ENCODE assay signal across 9 mouse cellular contexts in the genomic region with DNA sequence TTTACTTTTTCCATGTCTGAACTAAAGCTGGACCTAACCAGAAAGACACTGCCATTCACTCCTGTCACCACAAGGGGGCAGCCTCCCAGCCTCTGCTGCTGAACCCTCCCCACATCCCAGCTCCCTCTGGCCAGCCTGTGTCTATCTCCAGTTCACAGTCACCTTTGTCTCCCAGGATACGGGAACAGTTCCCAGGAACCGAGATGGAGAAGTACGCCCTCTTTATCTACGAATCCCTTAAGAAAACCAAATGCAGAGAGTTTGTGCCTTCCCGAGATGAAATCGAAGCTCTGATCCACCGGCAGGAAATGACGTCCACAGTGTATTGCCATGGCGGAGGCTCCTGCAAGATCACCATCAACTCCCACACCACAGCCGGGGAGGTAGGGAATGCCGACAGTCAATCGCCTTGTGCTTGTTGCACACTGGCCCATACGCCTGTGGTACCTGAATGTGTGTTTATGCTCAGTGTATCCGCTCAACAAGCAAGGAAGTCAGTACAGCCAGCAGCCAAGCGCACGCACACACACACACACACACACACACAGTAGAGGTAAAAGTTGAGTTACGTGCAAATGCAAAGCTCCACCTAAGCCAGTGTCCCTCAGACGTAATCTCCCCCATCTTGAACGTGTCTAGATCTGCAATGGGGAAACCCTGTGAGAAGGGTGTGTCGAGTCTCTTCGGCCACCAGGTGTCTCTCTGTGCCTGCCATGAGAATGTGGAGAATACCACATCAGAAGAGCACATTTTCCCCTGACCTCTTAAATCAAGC. TPM values are rescaled to one million over a fixed set of nuclear protein-coding genes. Genes with fewer than 3 reads are reported as not detected.
DNase-seq lines count a peak whose midpoint lies in the region; ATAC-seq lines count a peak whose summit lies in the region.
"Had no signal": no experiment of that assay in that cellular context is flagged by ENCODE, and none has a peak within 500 bp of the region (broad histone marks: within the 10 kb centered on the region; RNA-seq: fewer than 3 reads in every experiment).

No protein-coding gene starts in this region.

- H3K36me3 ChIP-seq in forebrain, embryonic 15.5 days = peaks cover 50% of the 10 kb centered on the region
- H3K36me3 ChIP-seq in hindbrain, embryonic 11.5 days (ENCODE audit: control insufficient read depth, insufficient read depth, low read length) = peaks cover 35% of the 10 kb centered on the region

- no peak overlapping the region for H3K27ac ChIP-seq in forebrain, embryonic 15.5 days (replicated peaks)
- no peak overlapping the region for H3K27ac ChIP-seq in hindbrain, embryonic 11.5 days (ENCODE audit: low read depth, low read length)
- H3K27ac ChIP-seq: limb, embryonic 13.5 days had no signal

- peaks cover 4% of the 10 kb centered on the region; the same call in 1 of the 2 replicates for H3K4me1 ChIP-seq in forebrain, embryonic 15.5 days
- no peaks in the 10 kb centered on the region for H3K4me1 ChIP-seq in hindbrain, embryonic 11.5 days (replicated peaks; ENCODE audit: control insufficient read depth, insufficient read depth, low read length)

- H3K4me2 ChIP-seq in forebrain, embryonic 15.5 days (replicated peaks) = no peak overlapping the region
- H3K4me2 ChIP-seq in hindbrain, embryonic 11.5 days (replicated peaks; ENCODE audit: low read depth, low read length) = no peak overlapping the region
- H3K4me2 ChIP-seq: limb, embryonic 13.5 days had no signal

- H3K4me3 ChIP-seq in forebrain, embryonic 15.5 days = no peak overlapping the region
- no peak overlapping the region for H3K4me3 ChIP-seq in hindbrain, embryonic 11.5 days (ENCODE audit: low read depth, low read length)
- H3K4me3 ChIP-seq: limb, embryonic 13.5 days had no signal

- 83% methylated on average over 21 of the region's 21 CpGs for WGBS in forebrain, embryonic 15.5 days
- 88% methylated on average over 21 of the region's 21 CpGs for WGBS in hindbrain, embryonic 11.5 days

- no peaks in the 10 kb centered on the region for H3K27me3 ChIP-seq in forebrain, embryonic 15.5 days
- H3K27me3 ChIP-seq in hindbrain, embryonic 11.5 days (ENCODE audit: control insufficient read depth, insufficient read depth, low read length) = no peaks in the 10 kb centered on the region
- H3K27me3 ChIP-seq: limb, embryonic 13.5 days had no signal

- H3K9me3 ChIP-seq in forebrain, embryonic 15.5 days = no peaks in the 10 kb centered on the region
- H3K9me3 ChIP-seq in hindbrain, embryonic 11.5 days (ENCODE audit: control insufficient read depth, low read length) = no peaks in the 10 kb centered on the region
- H3K9me3 ChIP-seq: limb, embryonic 13.5 days had no signal

- no peak overlapping the region for H3K9ac ChIP-seq in forebrain, embryonic 15.5 days (replicated peaks)
- no peak overlapping the region for H3K9ac ChIP-seq in hindbrain, embryonic 11.5 days (ENCODE audit: low read depth, low read length)
- H3K9ac ChIP-seq: limb, embryonic 13.5 days had no signal

- peak; percentile 39 for ATAC-seq in forebrain, embryonic 15.5 days (replicated peaks)
- ATAC-seq in hindbrain, embryonic 11.5 days (ENCODE audit: low FRiP score) = peak; percentile 72

- peak; percentile 81 for DNase-seq in NIH3T3 (ENCODE audit: low read depth)
- DNase-seq in c-Kit-positive CD71-positive TER-119-positive erythroid progenitor cells, embryonic 14.5 days (ENCODE audit: low spot score) = peak; percentile 17
- peak; percentile 79 for DNase-seq in hindbrain, embryonic 11.5 days (ENCODE audit: low spot score)
- peak; percentile 82 to 84 for DNase-seq in layer of hippocampus, postnatal 10 days (ENCODE audit: low spot score in 2 of 2)
- peak; percentile 68 to 80 for DNase-seq in lung, postnatal 4 days
- DNase-seq in retina, postnatal 1 day = peak; percentile 72
- peak; percentile 84 for DNase-seq in thymus, postnatal 4 days

RNA-seq across cellular contexts. Expression of gene Retreg1, which starts 37.5 kb away (rescaled TPM):
- polyA plus RNA-seq in forebrain, embryonic 15.5 days (2015; fragmentation: Nextera tagmentation; extraction: Ambion mirVana) = 6.2 and 7.6 TPM in 2 replicates
- polyA plus RNA-seq in hindbrain, embryonic 11.5 days (2014; fragmentation: Nextera tagmentation; extraction: Ambion mirVana) = 3.5 and 4.6 TPM in 2 replicates
- 10 to 100 TPM; 35.3 to 36.7 TPM for total RNA-seq in layer of hippocampus, postnatal 10 days (2021)

Comparison
In these comparisons a context has a peak if more than half of its experiments do, and no peak if none do; other contexts are left out.
1. DNase-seq: peak in every context shown above with its lines; median percentile 84 in thymus, postnatal 4 days; 83 in layer of hippocampus, postnatal 10 days; 81 in NIH3T3; 79 in hindbrain, embryonic 11.5 days; 74 in lung, postnatal 4 days; 72 in retina, postnatal 1 day; 17 in c-Kit-positive CD71-positive TER-119-positive erythroid progenitor cells, embryonic 14.5 days.